Mouse (Mus musculus) MEL (cell line): ENCODE measurements at regions not wholly inside any gene's neighbourhood (a gene's known extent, or its start where the extent isn't known, plus 50 kb on each side); places are given as distances from the start of the nearest gene placed in this dataset.

ENCODE experiments used
- DNase-seq: peaks from one replicate; pipeline ENCODE4 v3.0.0; 2011; ENCODE audit warnings: low read depth, low spot score
- H3K27ac ChIP-seq: 2 replicates; pipeline ENCODE4 v1.5.1; 2012; ENCODE audit warnings: low read depth, mild to moderate bottlenecking, control low read depth, low read length, moderate library complexity; ENCODE audit not compliant: control insufficient read depth
- H3K27me3 ChIP-seq, 2 experiments: fragments of 150-350 bp in 1 of 2; sonication (generic) in 1 of 2; 2 replicates each; pipeline ENCODE4 v1.6.1; 2012; ENCODE audit warnings: low read length in 2 of 2, mild to moderate bottlenecking in 2 of 2, improper control_type of control experiment in 1 of 2, moderate library complexity in 1 of 2; ENCODE audit not compliant: insufficient read depth in 2 of 2, control insufficient read depth in 1 of 2
- H3K36me3 ChIP-seq, 2 experiments: 2 replicates each; pipeline ENCODE4 v1.6.1; 2012 to 2014; ENCODE audit warnings: low read length in 2 of 2, improper control_type of control experiment in 1 of 2, inconsistent platforms in 1 of 2, mild to moderate bottlenecking in 1 of 2; ENCODE audit not compliant: insufficient read depth in 2 of 2, control insufficient read depth in 1 of 2
- H3K4me1 ChIP-seq, 2 experiments: fragments of 150-350 bp in 1 of 2; sonication (generic) in 1 of 2; 2 replicates each; pipeline ENCODE4 v1.6.1; 2012; ENCODE audit warnings: low read length in 2 of 2, improper control_type of control experiment in 1 of 2, mild to moderate bottlenecking in 1 of 2; ENCODE audit not compliant: insufficient read depth in 2 of 2, control insufficient read depth in 1 of 2
- H3K4me3 ChIP-seq, 2 experiments: fragments of 150-350 bp in 1 of 2; sonication (generic) in 1 of 2; 2 replicates each; pipeline ENCODE4 v1.5.1; 2012; ENCODE audit warnings: low read depth in 2 of 2, low read length in 2 of 2, mild to moderate bottlenecking in 2 of 2, moderate library complexity in 2 of 2, control low read depth in 1 of 2, improper control_type of control experiment in 1 of 2; ENCODE audit not compliant: control insufficient read depth in 1 of 2, insufficient read depth in 1 of 2
- H3K79me2 ChIP-seq: 2 replicates; pipeline ENCODE4 v1.6.1; 2012; ENCODE audit warnings: mild to moderate bottlenecking, low read length, moderate library complexity; ENCODE audit not compliant: control insufficient read depth, poor library complexity, insufficient read depth
- H3K9ac ChIP-seq: 2 replicates; pipeline ENCODE4 v1.6.1; 2012; ENCODE audit warnings: low read depth, mild to moderate bottlenecking, control low read depth, low read length, moderate library complexity; ENCODE audit not compliant: control insufficient read depth, poor library complexity, severe bottlenecking
- H3K9me3 ChIP-seq: fragments of 150-350 bp; sonication (generic); replicated peaks from 2 replicates; pipeline ENCODE4 v1.6.1; 2012; ENCODE audit warnings: mild to moderate bottlenecking, low read length, improper control_type of control experiment, moderate library complexity; ENCODE audit not compliant: insufficient read depth
- CHD2 ChIP-seq: IDR thresholded peaks from 2 replicates; pipeline ENCODE4 v1.6.1; 2011; ENCODE audit warnings: low read length, improper control_type of control experiment
- E2F4 ChIP-seq: IDR thresholded peaks from 2 replicates; pipeline ENCODE4 v1.6.1; 2011; ENCODE audit warnings: low read depth, low read length, improper control_type of control experiment, borderline replicate concordance
- ELF1 ChIP-seq: IDR thresholded peaks from 2 replicates; pipeline ENCODE4 v1.6.1; 2014; ENCODE audit warnings: low read depth, mild to moderate bottlenecking, inconsistent platforms, low read length, improper control_type of control experiment, moderate library complexity
- ETS1 ChIP-seq: IDR thresholded peaks from 2 replicates; pipeline ENCODE4 v1.6.1; 2012; ENCODE audit warnings: low read depth, mild to moderate bottlenecking, inconsistent platforms, low read length, improper control_type of control experiment, moderate library complexity
- GABPA ChIP-seq: IDR thresholded peaks from 2 replicates; pipeline ENCODE4 v1.6.1; 2012; ENCODE audit warnings: low read depth, mild to moderate bottlenecking, inconsistent platforms, low read length, improper control_type of control experiment, moderate library complexity
- JUND ChIP-seq: IDR thresholded peaks from 2 replicates; pipeline ENCODE4 v1.6.1; 2011; ENCODE audit warnings: low read depth, mild to moderate bottlenecking, improper control_type of control experiment, low read length
- MAFK ChIP-seq: IDR thresholded peaks from 2 replicates; pipeline ENCODE4 v1.6.1; 2011; ENCODE audit warnings: low read depth, mild to moderate bottlenecking, low read length, improper control_type of control experiment, borderline replicate concordance
- MAX ChIP-seq: IDR thresholded peaks from 2 replicates; pipeline ENCODE4 v1.6.1; 2011; ENCODE audit warnings: low read length, improper control_type of control experiment
- MAZ ChIP-seq: IDR thresholded peaks from 2 replicates; pipeline ENCODE4 v1.6.1; 2012; ENCODE audit warnings: low read depth, mild to moderate bottlenecking, inconsistent platforms, low read length, improper control_type of control experiment
- MEF2A ChIP-seq: IDR thresholded peaks from 2 replicates; pipeline ENCODE4 v1.6.1; 2014; ENCODE audit warnings: low read depth, mild to moderate bottlenecking, inconsistent platforms, low read length, improper control_type of control experiment; ENCODE audit not compliant: poor library complexity, insufficient replicate concordance, severe bottlenecking; ENCODE audit errors: extremely low read depth
- MXI1 ChIP-seq: IDR thresholded peaks from 2 replicates; pipeline ENCODE4 v1.6.1; 2011; ENCODE audit warnings: mild to moderate bottlenecking, low read depth, low read length, improper control_type of control experiment
- MYC ChIP-seq: IDR thresholded peaks from 2 replicates; pipeline ENCODE4 v1.6.1; 2011; ENCODE audit warnings: low read depth, mild to moderate bottlenecking, low read length, improper control_type of control experiment, moderate library complexity
- NELFE ChIP-seq: IDR thresholded peaks from 2 replicates; pipeline ENCODE4 v1.6.1; 2011; ENCODE audit warnings: low read depth, low read length, improper control_type of control experiment
- NRF1 ChIP-seq: IDR thresholded peaks from 2 replicates; pipeline ENCODE4 v1.6.1; 2014; ENCODE audit warnings: low read depth, mild to moderate bottlenecking, inconsistent platforms, low read length, improper control_type of control experiment, moderate library complexity; ENCODE audit not compliant: poor library complexity, insufficient read depth, severe bottlenecking
- POLR2A ChIP-seq, 2 experiments: IDR thresholded peaks; 2 replicates each; pipeline ENCODE4 v1.6.1; 2011 to 2012; ENCODE audit warnings: low read length in 2 of 2, mild to moderate bottlenecking in 2 of 2, control low read depth in 1 of 2, improper control_type of control experiment in 1 of 2, low read depth in 1 of 2, moderate library complexity in 1 of 2; ENCODE audit not compliant: control insufficient read depth in 1 of 2, insufficient read depth in 1 of 2, poor library complexity in 1 of 2
- POLR2AphosphoS2 ChIP-seq: IDR thresholded peaks from 2 replicates; pipeline ENCODE4 v1.6.1; 2011; ENCODE audit warnings: low read length, improper control_type of control experiment
- POLR2AphosphoS5 ChIP-seq: IDR thresholded peaks from 2 replicates; pipeline ENCODE4 v1.6.1; 2012; ENCODE audit warnings: low read depth, borderline replicate concordance, mild to moderate bottlenecking, inconsistent platforms, low read length, moderate library complexity, mixed read lengths
- SIN3A ChIP-seq: IDR thresholded peaks from 2 replicates; pipeline ENCODE4 v1.6.1; 2012; ENCODE audit warnings: low read length, improper control_type of control experiment, inconsistent platforms
- TCF12 ChIP-seq: IDR thresholded peaks from 2 replicates; pipeline ENCODE4 v1.6.1; 2014; ENCODE audit warnings: low read depth, mild to moderate bottlenecking, inconsistent platforms, low read length, improper control_type of control experiment, moderate library complexity
- USF1 ChIP-seq: IDR thresholded peaks from 2 replicates; pipeline ENCODE4 v1.6.1; 2014; ENCODE audit warnings: low read depth, mild to moderate bottlenecking, inconsistent platforms, low read length, improper control_type of control experiment, moderate library complexity
- USF2 ChIP-seq, 2 experiments: IDR thresholded peaks; 2 replicates each; pipeline ENCODE4 v1.6.1; 2011 to 2012; ENCODE audit warnings: improper control_type of control experiment in 2 of 2, low read length in 2 of 2, borderline replicate concordance in 1 of 2, inconsistent platforms in 1 of 2, low read depth in 1 of 2, mild to moderate bottlenecking in 1 of 2; ENCODE audit not compliant: insufficient read depth in 1 of 2
- ZKSCAN1 ChIP-seq: IDR thresholded peaks from 2 replicates; pipeline ENCODE4 v1.6.1; 2012; ENCODE audit warnings: low read depth, mild to moderate bottlenecking, inconsistent platforms, low read length, improper control_type of control experiment, moderate library complexity
- ZMIZ1 ChIP-seq: IDR thresholded peaks from 2 replicates; pipeline ENCODE4 v1.6.1; 2012; ENCODE audit warnings: low read depth, mild to moderate bottlenecking, inconsistent platforms, low read length, improper control_type of control experiment, moderate library complexity
- ZNF384 ChIP-seq: IDR thresholded peaks from 2 replicates; pipeline ENCODE4 v1.6.1; 2012; ENCODE audit warnings: low read depth, mild to moderate bottlenecking, inconsistent platforms, low read length, improper control_type of control experiment

- DNase-seq: no peak
- H3K9me3 ChIP-seq: no peaks in the 10 kb centered on the region
- H3K4me1 ChIP-seq: no peaks in the 10 kb centered on the region
- H3K79me2 ChIP-seq: no peaks in the 10 kb centered on the region
- no peak for TF ChIP-seq GABPA
- no peak for TF ChIP-seq CHD2
- TF ChIP-seq ELF1: no peak
- TF ChIP-seq POLR2AphosphoS2: no peak
- TF ChIP-seq ETS1: no peak
- TF ChIP-seq SIN3A: no peak
- no peak for TF ChIP-seq ZMIZ1
- no peak for TF ChIP-seq POLR2AphosphoS5
- no peak for TF ChIP-seq MAFK
- TF ChIP-seq NELFE: no peak
- no peak overlapping the region for H3K9ac ChIP-seq
- no peak overlapping the region for H3K4me3 ChIP-seq
- no peaks in the 10 kb centered on the region for H3K36me3 ChIP-seq
- peaks cover 2 to 5% of the 10 kb centered on the region in 2 experiments; a peak in 3 of 4 replicates for H3K27me3 ChIP-seq
- H3K27ac ChIP-seq: no peak overlapping the region
Measured at GRCm38 (mm10) chr13:63724843-63725582, 90.0 kb upstream of the Ercc6l2 start.

- H3K9ac ChIP-seq: no peak overlapping the region
- DNase-seq: no peak
- no peaks in the 10 kb centered on the region for H3K9me3 ChIP-seq
- TF ChIP-seq ZNF384: no peak
- TF ChIP-seq E2F4: no peak
- no peak for TF ChIP-seq POLR2A (IDR thresholded peaks at IDR 0.05; ENCODE audit: control insufficient read depth in 1 of 2, insufficient read depth in 1 of 2, low read depth in 1 of 2, low read length in 2 of 2, poor library complexity in 1 of 2)
- TF ChIP-seq MYC: no peak
- TF ChIP-seq MEF2A: no peak
- TF ChIP-seq USF2 (IDR thresholded peaks at IDR 0.05; ENCODE audit: borderline replicate concordance in 1 of 2, insufficient read depth in 1 of 2, low read depth in 1 of 2, low read length in 2 of 2): no peak
- no peak for TF ChIP-seq JUND
- no peak for TF ChIP-seq NELFE
- no peak for TF ChIP-seq ZKSCAN1
- no peak for TF ChIP-seq GABPA
- TF ChIP-seq MAX: no peak
- TF ChIP-seq ELF1: no peak
- no peak for TF ChIP-seq POLR2AphosphoS2
- no peak for TF ChIP-seq USF1
- no peak for TF ChIP-seq MAZ
- no peak for TF ChIP-seq NRF1
- no peak for TF ChIP-seq SIN3A
- no peak for TF ChIP-seq TCF12
- TF ChIP-seq MXI1: no peak
- H3K27me3 ChIP-seq: peaks cover 5 to 8% of the 10 kb centered on the region in 2 experiments
- H3K79me2 ChIP-seq: no peaks in the 10 kb centered on the region
- no peak overlapping the region for H3K4me3 ChIP-seq
- H3K36me3 ChIP-seq: no peaks in the 10 kb centered on the region
- H3K27ac ChIP-seq: no peak overlapping the region
- no peaks in the 10 kb centered on the region for H3K4me1 ChIP-seq
Measured at GRCm38 (mm10) chr13:63726035-63726434, 89.0 kb upstream of the Ercc6l2 start.
